Mouse (Mus musculus) layer of hippocampus, adult 18-20 months (tissue): ENCODE results near the gene Cpne9. TPM values are rescaled to one million over a fixed set of nuclear protein-coding genes. Genes with fewer than 3 reads are reported as not detected.

Experiments
- DNase-seq, 2 experiments: peaks; one replicate each; pipeline ENCODE4 v3.0.0; 2022; ENCODE audit warnings: low spot score in 2 of 2
- long read RNA-seq: library from polyadenylated mRNA; stranded (forward); transcript quantifications from one replicate; pipeline ENCODE4 v2.0.0, GENCODE M21; 2021
- total RNA-seq, 2 experiments: library from RNA; stranded (reverse); gene quantifications; 2 replicates each; pipeline ENCODE4 v1.2.3; 2021

Gene Cpne9
- total RNA-seq, result 10 to 100 TPM; 15.9 to 18.5 TPM
- long read RNA-seq, partial matches to known transcripts, result 0 of 10 reads
- long read RNA-seq, other reads (novel, unspliced or antisense), result 10 of 10 reads

DNA sequence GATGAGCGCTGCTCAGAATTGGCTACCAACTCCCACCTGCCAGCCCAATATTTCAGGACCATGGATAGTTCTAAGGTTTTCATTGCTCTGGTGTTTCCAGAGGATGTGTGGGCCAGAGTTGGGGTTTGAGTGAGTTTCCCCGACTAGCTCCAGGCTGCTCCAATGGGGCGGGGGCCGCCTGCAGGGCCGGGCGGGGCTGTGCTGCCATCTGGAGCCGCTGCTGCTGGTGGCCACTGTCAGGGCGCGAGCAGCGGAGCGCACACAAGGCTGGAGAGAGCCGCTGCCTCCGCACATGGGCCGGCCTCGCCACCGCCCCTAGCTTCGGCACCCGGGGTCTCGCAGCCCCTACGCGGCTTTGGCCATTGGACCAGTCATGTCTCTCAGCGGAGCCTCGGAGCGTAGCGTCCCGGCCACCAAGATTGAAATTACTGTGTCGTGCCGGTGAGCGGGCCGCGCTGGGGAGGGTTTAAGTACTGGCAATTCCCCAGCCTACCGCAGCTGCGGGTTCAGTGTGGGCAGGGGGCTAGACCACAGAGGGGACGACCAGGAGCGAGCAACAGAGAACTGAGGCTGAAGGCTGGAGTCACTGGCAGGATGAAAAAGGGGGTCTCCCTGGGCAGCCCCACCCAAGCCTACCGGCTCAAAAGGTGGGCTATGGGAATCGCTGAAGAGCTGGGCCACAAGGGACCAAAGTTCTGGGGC lies at the start of gene Cpne9:
Gene Cpne9, plus strand, starts transcription at position 207 of the 702 bp plus-strand sequence.
- DNase-seq, result peak in 1 of 2 experiments; percentile 35

DNA sequence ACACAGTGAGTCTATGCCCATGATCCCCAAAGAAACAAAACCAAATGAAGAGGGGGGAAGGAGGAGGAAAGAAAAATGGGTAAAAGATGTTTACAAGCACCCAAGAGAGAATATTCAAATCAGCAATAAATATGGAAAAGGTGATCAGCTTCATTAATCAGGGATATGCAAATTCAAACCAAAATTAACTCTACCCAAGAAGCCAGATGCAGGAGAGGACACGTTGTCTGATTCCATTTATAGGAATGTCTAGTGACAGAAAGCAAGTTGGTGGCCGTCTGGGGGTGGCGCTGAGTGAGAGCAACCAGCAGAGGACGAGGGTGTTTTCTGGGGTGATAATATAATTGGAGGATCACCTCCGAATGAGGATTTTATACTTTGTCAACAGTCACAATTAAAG lies 47.0 kb upstream of the Cpne9 start:
- DNase-seq, result peak in 1 of 2 experiments; percentile 22

DNA sequence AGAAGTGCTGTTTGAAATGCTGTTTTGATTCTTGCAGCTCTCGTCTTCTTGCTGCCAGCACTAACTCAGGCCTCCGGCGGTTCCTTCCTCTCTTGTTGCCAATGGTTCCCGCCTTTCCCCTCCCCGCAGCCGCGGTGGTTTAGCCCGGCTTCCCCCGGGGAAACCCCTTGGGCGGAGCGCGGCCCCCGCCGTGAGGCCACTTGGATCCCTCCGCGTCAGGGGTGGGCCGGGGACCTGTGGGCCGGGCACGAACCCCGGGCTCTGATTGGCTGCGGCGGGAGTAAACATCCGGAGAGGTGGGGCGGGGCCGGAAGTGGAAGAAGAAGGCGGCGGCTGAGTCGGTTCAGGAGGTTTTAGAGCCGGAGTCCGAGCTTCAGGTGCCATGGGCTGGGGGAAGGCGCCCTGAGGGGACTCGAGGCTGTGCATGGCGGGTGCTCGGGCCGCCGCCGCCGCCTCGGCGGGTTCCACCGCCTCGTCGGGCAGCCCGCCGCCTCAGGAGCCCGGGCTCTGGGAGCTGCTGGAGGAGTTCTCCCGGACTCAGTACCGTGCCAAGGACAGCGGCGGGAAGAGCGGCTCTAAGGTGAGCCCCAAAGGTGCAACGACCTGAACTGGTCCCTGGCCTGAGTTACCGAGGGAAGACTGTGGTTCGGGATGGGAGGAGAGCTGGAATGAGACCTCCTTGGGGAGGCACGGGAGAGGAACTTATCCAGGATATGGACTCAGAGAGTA lies 44.4 kb upstream of the Cpne9 start, which contains the start of gene Mtmr14:
Gene Mtmr14, plus strand, starts transcription at position 302 of the 729 bp plus-strand sequence.
- DNase-seq, result peak; percentile 99

DNA sequence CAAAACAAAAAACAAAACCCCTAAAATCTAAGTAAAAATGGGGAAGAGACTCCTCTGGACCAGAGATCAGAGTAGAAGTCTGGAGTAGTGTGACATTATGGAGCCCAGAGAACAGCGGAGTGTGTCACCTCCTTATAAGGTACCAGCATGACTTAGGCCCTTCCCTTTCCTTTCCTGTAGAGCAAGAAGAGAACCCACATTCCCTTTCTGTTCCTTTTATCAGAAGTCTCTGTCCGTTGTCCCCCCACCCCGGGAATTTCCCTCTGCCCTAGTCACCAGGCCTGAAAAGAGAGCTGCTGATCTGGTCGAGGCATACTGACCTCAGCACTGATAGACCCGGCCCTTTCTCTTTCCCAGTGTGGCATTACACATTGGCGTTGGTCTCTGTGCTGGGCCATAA lies 43.7 kb upstream of the Cpne9 start:
- no peak for DNase-seq

DNA sequence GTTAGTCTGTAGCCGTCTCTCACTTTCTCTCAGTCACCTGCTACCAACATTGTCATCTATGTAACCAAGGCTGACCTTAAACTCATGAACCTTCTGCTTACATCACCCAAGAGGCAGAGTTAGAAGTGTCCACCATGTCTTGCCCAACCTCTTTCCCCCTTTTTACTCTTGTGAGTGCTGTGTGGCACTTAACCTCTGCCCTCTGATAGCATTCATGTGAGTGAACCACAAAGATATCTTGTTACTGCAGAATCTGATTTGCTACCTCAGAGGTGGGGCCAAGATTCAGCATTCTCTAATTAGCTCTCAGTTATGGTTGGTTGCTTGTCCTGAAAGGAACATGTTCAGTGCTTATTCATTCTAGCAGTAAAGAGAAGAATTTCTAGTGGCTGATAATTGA lies 39.4 kb upstream of the Cpne9 start:
- no peak for DNase-seq

DNA sequence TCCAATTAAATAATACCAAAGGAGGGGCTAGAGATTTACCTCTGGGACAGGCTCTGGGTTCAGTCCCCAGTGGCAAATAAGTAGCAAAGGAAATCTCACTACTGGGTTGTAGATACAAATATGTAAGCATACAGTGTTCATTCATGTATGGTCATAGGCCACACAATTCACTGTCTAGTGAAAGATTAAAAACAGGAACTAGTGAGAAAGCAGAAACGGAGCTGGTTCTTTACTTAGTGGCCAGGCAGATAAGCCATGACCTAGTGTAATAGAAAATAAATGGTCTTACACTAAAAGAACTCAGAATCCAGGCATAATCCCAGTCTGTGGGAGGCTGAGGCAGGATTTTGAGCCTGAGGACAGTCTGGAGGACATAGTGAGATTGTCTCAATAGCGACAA lies 36.5 kb upstream of the Cpne9 start:
- no peak for DNase-seq

DNA sequence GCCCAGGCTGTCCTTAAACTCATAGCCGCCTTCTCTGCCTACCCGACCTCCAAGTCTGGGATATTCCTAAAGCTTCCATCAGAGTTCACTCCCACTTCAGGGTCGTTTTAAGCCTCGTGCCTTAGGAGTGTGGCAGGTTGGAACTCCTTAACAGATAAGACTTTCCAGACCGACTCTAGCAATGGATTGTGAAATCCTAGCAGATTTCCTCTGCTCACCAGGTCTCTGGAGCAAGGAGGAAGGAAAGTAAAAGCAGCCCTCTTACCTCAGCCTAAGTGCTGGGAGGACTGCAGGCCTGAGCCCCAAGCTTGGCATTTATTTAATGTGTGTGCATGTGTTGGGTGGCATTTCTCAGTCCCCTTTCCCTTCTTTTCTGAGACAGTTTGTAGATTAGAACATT lies 31.3 kb upstream of the Cpne9 start:
- no peak for DNase-seq

DNA sequence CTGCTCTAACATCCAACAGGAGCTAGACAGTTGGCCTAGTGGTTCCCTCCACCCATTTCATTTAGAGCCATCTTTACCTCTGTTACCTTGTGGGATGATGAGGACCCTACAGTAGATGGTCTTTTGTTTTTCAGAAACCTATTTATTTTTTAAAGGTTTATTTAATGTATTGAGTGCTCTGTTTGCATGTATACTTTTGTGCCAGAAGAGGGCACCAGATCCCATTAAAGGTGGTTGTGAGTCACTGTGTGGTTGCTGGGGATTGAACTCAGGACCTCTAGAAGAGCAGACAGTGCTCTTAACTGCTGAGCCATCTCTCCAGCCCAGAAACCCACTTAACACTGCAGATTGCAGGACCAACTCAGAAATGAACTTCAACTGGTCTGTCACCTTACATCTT lies 30.2 kb upstream of the Cpne9 start:
- no peak for DNase-seq

DNA sequence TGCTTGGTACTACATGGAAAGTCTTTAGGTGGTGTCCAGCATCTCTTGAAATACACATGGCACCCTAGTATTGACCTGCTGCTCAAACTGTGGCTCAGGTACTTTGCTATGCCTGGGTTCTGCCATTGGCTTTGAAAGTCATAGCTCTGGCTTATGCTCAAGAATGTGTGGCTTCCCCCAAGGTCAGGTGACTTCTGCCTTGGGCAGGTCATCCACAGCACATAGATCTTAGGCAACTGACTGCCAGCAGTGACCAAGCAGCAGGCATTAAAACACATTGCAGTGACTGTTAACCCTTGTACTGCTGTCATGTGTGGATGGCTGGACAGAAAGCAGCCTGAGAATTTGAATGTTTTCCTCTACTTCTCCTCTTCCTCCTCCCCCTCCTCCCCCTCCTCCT lies 27.2 kb upstream of the Cpne9 start:
- DNase-seq, result no peak

DNA sequence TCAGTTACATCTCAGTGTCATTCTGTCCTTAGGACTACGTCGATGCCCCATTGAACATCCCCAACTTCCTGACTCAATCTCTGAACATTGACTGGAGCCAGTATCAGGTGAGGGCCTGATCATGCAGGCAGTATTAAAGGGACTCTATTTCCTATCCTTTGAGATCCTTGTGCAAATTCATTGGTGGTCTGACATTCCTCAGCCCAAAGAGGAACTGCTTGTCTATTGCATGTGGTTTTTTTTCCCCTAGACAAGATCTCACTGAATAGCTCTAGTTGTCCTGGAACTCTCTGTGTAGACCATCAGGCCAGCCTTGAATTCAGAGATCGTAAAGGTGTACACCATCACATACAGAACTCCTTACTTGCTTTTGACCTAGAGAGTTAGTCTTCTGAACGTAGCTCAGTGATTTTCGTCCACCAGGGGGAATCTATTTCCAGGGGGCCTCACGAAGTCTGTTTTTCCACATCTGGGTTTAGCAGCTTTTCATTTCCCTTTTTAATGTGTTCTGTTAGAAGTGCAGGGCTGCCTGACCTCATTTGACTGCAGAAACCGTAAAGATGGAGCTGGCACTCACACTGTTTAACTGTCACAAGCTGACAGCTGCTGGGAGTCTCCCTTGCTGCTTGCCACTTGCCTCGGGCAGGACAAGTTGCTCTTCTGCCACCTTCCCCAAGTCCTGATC lies 20.8 kb upstream of the Cpne9 start:
- DNase-seq, result no peak

DNA sequence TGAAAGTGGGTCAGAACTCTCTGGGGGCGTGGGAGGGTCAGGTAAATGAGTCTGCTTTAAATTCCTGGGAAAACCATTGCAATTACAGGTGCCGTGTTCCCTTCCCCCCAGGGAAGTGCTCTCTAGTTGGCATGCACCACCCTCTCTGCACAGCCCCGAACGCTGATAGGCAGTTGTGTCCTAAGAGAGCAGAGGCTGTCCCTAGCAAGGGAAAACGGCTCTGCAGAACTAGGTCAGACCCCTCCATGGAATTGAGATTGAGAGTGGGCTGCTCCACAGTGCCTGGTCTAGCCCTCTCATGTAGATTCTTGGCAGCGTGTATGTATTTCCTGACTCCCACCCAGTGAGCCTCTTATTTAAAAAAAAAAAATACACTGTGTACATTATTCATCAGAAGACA lies 18.6 kb upstream of the Cpne9 start:
- no peak for DNase-seq

DNA sequence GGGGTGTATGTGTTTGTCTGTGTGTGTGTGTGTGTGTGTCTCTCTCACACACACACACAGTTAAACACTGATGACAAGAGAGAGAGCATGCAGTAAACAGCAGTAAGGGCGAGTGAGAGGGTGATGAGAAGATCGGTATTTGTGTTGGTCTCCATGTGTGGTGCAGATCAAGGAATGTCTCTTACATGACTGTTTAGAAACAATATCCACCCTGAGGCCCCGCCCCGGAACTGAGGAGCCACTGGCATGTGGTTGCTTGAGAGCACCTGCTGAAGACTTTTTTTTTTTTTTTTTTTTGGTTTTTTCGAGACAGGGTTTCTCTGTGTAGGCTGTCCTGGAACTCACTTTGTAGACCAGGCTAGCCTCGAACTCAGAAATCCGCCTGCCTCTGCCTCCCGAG lies 17.7 kb upstream of the Cpne9 start:
- no peak for DNase-seq

DNA sequence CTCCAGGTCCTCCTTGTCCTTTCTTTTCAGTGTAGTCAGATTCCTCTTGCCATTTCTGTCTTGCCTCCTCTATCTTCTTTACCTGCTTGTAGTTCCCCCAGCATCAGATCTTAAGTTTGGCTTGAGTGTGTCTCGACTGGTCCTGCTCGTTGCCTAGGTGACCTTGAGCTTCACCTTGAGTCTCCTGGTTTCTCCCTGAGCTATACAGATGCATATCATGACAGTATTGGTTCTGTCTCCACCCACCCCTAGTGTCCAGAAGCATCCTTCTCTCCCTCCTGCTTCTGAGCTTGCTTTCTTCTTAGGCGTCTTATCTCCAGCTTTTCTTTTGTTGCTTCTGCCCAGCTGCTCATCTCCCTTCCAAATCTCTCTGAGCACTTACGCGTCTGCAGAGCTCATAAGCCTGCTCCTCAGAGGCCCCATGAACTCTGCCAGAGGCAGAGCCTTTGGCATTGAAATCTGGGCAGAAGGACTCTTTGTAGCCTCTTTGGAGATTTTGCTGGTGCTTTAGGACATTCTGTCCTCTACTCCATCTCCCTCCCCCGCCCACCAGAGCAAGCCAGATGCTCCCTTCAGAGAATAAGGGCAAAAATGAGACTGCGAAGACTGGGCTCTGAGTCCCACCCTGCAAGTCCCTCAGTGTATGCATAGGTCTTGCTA lies 15.0 kb upstream of the Cpne9 start:
- peak in 1 of 2 experiments; percentile 9 for DNase-seq

DNA sequence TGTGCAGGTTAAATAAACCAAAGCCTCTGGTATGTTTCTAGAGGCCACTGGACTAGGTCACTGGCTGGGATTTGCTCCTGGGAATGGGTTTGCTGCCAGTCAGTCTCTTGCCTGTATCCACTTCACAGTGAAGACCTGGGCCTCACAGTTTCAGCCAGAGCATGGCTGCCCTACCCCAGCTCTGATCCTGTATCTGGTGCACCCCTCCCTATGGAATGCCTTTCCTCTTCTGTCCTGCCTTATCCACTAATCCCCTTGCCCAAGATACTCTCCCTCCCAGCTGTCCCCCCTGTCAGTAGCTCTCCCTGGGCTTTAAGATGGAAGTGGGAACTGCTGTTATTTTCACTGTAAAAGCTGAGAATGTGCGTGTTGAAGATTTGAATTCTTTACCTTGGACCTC lies 14.1 kb upstream of the Cpne9 start:
- no peak for DNase-seq

DNA sequence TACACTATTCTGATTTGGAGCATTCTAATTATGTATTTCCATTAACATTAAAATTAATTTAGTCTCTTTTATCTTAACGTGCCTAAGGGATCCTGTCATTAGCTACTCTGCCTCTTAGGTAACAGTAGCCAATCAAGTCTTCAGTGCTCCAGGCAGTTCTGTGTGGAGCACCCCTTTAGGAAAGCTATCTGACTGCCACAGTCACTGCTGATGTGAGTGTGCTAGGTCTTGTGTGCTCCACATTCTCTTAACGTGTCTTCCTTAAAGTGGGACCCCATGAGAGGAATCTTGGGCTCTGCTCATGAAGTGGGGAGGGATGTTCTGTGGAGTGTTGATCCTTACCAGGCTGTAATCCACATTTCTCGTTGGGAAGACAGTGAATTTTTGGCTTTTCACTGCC lies 9.7 kb upstream of the Cpne9 start:
- no peak for DNase-seq

DNA sequence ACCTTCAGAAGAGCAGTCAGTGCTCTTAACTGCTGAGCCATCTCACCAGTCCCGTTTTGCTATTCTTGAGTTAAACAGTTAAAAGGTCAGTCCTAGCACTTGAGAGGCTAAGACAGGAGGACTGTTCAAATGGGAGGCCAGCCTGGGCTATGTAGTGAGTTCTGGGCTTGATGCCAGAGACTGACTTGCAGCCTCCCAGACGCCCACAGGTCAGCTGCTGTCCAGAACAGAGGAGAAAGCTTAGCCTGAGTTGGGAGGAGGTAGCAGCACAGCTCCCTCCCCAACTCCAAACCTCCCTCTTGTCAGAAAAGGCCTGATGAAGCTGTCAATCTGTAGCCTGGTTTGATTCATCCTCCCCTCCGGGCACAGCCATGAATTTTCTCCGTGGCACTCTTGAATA lies 5.3 kb upstream of the Cpne9 start:
- DNase-seq, result peak; percentile 39 to 69

DNA sequence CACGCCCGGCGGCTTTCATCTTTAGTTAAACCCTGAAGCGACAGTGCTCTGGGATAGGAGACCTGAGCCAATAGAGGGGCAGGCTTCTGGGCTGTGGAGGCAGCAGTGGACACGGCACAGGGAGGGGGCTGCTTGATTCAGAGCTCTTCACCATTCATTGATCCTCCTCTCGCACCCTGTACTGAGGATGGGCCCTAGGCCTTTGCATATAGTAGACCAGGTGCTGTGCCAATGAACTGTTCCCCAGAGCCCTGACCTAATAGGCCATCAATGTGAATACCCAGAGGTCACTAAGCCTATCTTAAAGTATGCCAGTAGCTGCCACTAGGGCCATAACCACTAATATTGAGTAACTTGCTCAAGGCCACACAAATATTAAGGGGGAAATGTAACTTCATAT lies 431 bp upstream of the Cpne9 start:
- no peak for DNase-seq

DNA sequence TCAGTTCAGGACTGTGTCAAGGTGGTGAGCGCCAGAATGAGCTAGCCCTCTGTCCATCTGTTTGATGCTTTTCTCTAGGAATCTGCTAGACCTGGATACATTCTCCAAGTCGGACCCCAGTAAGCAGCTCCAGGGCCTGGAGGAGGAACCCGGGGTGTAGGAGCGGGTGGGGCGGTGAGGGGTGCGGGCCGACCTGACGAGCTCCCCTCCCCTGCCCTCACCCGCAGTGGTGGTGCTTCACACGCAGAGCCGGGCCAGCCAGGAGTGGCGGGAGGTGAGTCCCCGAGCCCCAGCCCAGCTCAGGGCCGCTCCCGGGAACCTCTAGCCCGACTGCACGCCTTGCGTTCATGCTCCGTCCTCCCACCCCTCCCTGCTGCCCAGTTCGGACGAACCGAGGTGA lies 862 bp downstream of the Cpne9 start:
- DNase-seq, result no peak

DNA sequence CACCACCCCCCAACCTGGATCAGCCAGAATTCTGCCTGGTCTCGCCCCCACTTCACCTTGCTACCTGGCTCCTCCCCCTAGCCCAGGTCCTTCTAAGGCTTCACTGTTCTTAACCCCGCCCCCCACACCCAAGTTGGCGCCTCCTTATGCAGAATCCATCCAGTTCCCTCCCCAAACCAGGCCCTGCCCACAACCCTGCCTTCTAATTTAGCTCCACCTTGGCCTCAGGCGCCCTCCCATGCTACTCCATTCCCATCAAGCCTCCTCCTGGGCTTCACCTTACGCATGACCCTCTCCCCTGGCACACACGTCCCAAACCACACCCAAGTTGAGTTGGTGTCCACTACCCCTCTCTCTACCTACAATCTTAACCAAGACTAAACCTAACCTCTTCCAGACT lies 1.4 kb downstream of the Cpne9 start:
- no peak for DNase-seq

DNA sequence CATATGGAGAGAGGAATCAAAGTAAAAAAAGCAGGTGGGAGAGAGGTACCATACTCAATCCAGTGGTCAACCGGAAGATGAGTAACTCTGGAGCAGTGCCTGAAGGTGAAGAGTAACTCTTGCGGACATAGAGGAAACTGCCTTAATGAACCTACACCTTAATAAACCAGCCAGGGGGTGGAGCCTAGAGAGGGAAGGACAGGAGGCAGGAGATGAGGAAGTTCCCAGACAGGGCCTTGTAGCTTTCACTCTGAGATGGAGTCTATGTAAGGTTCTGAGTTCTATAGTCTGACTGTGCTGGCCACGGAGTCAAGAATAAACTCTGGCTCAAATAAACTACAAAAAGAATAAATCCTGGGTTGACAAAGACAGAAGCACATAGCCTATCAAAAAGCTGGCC lies 2.8 kb downstream of the Cpne9 start:
- DNase-seq, result no peak

DNA sequence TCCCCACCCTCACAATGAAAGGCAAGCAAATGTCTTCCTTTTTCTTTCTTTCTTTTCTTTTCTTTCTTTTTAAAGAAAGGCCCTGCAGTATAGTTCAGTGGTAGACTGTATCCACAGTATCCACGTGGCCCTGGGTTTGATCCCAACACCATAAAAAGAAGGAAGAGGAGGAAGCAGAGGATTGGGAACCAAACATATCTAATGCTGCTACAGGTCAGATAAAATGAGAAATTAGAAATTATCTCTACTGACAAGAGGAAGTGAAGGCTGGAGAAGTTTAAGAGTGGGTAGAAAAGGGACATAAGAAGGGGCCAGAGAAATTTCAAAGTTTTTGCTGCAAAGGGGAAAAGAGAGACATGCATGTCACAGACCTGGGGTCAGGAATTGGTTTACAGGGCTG lies 4.2 kb downstream of the Cpne9 start:
- DNase-seq, result no peak

DNA sequence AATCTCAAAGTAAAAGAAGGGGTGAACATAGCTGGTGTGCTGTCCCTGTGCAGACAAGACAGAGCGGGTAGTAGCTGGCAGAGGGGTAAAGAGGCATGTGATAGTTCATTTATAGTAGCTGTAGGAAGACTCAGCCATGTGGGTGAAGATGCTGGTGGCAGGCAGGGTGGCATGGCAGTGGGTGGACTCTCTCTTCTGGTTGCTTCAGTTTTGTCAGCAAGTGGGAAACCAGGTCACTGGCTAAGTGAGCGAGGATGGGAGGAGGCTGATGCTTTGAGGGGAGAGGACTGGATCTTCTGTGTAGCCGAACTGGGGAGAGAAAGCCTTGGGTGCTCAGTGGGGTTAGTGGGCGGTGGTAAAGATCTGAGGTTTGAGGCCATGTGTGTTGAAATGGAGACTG lies 5.1 kb downstream of the Cpne9 start:
- DNase-seq, result no peak
